Mouse (Mus musculus) gastrocnemius, postnatal 36 days (tissue): ENCODE data around the gene Adam12. TPM values are rescaled to one million over a fixed set of nuclear protein-coding genes. Genes with fewer than 3 reads are reported as not detected.

ENCODE experiments used
- DNase-seq, 2 experiments: peaks; one replicate each; pipeline ENCODE4 v3.0.0; 2022
- intact Hi-C: fragments of 180-260 bp; cut with DNase I; formaldehyde crosslinking; loops from one replicate; pipeline ENCODE4 v1.15.1; 2025
- total RNA-seq, 2 experiments: library from RNA; stranded (reverse); gene quantifications; 2 replicates each; pipeline ENCODE4 v1.2.3; 2021

The Adam12 gene
- total RNA-seq, 2 experiments from 2014 or later = 0.82 to 1.8 TPM

DNA sequence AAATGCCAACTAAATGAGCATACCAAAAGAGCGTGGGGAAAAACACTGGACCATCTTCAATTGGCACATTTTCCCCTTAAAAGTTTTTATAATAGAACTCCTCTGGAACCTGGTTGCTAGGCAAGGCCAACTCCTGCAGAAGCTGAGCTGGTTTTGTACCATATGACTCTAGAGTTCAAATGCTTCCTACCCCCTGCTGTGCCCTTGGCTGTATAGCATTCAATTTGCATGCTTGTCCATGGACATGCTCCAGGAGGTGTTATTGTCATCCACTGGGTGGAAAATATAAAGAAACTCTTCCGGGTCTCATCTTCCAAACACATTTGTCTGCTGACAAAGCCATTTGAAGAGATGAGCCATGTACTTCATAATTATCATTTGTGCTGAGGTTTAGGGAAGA lies 68.2 kb downstream of the Adam12 start:
- intact Hi-C loops = no loop called here
- DNase-seq = no peak

DNA sequence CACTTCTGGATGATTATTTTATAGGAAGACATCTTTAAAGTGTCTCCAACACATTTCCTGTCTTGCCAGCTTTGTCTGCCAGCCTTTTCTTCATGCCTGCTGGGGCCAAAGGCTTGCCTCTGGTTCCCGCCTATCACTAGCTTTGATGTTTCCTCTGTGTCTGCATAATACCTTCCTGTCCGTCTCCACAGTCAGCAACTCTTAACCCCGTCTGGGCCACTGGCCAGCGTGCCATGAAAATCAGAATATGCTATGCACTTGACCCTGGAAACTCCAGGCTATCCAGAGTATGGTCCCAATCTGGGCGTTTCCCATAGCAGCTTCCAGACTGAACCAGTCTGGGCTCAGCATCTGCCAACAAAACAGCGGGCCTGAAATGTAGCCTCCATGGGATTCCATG lies 69.1 kb downstream of the Adam12 start:
- intact Hi-C loops = no loop called here
- no peak for DNase-seq

DNA sequence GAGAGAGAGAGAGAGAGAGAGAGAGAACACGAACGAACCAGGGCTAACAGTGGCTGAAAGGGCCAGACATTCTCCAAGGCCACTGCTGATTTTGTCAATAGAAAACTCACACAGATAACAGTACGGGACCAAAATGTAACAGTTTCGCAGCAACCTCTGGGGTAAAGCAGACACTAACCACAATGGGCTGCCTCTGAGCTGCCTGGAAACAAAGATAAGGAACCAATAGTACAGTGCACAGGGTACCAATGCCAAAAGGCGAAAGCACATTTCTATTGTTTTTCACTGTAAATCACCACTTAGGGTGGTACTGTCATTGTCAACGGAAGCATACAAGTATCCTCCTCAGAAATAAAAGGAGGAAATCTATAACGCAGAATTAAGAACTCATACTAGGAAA lies 72.3 kb downstream of the Adam12 start:
- DNase-seq = no peak
- intact Hi-C loops = no loop called here

DNA sequence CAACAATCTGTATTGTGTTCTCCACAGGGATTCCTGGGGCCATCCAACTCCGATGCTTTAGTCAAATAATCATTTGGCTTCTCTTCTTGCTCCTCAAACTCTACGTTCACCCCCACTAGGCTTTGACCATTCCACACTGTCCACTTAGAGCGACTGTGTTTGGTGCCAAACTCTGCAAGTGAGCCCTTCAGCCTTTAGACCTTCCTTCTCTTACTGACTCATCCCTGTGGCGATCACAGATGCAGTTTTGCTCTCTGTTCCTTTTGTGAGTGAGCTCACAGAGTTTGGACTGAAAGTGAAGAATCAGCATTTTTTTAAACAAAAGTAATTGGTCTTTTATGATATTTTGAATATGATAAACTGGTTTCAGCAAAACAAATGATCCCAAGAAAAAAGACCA lies 80.6 kb downstream of the Adam12 start:
- intact Hi-C loops = no loop called here

DNA sequence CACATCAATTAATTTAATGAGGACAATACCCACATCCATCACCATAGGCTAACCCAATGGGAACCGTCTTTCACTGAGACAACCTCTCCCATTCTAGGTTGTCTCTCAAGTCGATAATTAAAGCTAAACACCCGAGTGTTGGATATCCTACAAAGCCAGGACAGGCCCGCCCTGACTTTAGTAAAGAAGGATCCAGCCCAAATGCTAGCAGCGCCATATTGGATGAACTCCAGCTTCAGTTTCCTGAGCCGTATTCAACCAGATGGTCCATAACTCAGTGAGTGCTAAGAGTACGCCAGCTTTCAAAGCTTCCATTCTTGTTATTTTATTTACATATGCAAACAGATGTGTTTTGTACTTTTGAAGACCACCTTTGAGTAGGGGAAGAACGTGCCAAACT lies 81.6 kb downstream of the Adam12 start:
- intact Hi-C loops = no loop called here
- DNase-seq = no peak

More for the DNA sequence above, 80.6 kb downstream of the Adam12 start:
- no peak for DNase-seq

DNA sequence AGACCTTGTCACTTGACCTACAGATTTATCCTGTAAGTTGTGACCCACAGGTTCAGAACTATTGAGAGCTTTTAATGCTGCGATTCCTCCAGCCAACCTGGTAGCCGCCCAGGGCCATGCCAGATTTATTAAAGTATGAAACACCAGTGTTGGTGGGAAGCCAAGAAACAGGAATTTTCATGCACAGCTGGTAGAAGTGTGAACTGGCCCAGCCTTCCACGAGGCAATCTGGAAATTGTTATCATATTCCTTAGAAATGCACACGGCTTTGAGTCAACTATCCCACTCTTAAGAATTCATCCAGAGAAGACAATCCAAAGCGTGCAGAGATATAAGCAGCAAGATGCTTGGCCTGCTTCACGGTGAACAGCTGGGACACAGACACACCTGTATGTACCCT lies 82.6 kb downstream of the Adam12 start:
- intact Hi-C loops = no loop called here
- no peak for DNase-seq

DNA sequence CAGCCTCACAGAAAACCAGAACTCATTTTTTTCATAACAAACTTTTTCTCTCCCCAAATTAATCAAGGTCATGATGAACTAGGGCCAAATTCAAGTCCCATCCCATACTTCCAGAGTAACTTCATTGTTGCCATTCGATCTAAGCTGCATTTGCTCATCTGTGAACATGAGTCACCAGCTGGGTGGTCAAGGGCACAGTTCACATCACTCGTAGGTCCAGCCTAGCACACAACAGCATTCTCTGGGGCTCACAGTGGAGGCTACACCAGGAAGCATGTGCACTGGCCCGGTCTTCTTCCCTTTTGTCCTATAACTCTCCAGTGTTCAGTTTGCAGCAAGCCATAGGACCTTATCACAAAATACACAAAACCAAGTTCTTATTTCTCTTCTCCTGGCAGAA lies 84.4 kb downstream of the Adam12 start:
- DNase-seq = no peak
- intact Hi-C loops = no loop called here

DNA sequence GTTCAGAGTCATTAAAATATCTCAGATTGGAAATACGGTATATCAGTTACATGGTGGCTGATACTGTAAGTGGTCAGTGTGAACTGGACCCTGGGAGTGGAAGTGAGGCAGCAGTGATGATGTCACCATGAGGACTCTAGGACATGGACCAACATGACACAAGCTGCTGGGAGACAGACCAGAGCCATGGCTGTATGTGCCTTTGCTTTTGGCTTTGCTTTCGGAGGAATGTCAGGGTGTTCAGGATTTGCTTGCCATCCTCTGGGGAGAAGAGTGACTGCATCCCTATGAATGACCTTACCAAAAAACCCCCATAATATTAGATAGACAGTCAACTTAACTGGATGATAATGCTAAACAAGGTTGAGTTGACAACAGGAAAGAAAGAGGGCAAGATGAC lies 85.1 kb downstream of the Adam12 start:
- intact Hi-C loops = no loop called here
- no peak for DNase-seq

DNA sequence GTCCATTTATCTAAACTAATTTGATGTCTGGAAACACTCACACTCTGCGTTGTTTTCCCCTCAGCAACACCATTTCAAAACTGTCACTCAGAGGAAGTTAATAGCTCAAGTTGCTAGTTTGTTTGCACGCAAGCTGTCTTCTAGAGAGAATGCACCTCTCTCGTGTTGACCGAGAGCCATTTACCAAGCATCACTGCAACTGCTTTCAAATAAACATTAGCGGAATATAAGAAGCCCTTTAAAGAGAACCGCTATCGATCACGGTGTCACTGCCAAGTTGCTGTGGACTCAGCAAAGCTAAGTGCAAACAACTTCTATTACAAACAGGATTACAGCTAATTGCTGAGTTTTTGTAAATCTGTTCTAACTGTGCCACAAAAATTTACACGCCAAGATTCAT lies 87.8 kb downstream of the Adam12 start:
- intact Hi-C loops = no loop called here

DNA sequence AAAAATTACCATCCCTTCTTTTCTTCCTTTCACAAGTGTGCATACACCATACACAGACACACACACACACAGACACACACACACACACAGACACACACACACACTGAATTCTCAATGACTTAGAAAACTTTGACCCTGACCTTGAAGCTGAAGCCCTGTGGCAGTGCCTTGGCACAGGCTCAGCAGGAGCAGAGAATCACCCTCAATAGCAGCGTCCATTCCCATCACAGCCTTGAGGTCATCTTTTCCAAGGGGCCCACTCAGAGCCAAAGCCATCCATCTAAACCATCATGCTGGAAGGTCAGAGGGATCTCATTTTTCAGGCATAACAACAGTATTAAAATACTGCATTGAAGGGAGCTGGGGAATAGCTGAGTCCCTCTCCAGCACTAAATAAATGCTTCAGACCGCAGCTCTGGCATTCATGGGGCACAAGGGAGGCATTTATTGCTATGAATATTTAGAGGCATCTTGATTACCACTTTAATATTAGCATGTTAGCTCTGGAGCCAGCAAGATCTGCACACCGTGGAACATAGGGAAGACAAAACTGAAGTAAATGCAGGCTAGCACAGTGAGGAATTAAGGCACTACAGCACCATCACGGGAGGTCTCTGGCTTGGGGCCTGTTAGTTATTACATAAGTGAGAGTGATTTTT lies 92.5 kb downstream of the Adam12 start:
- no peak for DNase-seq
- intact Hi-C loops = no loop called here

More for the DNA sequence above, 87.8 kb downstream of the Adam12 start:
- no peak for DNase-seq

DNA sequence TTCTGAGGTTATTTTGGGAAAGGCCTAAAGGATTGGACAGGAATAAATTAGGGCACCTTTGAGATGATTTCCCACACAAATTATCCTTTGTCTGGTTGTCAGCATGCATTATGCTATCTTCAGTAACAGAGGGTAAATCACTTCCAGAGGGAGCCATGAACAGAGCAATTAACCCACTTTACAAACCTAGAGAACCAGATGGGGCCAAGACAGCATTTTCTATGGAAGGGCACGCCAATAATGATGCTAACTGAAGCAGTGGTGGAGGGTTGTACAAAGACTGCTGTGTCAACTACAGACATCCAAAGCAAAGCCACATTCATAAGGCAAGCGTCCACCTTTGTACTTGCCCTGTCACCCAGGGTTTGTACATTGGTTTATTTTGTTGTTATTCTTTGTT lies 99.6 kb downstream of the Adam12 start:
- intact Hi-C loops = no loop called here
- no peak for DNase-seq

DNA sequence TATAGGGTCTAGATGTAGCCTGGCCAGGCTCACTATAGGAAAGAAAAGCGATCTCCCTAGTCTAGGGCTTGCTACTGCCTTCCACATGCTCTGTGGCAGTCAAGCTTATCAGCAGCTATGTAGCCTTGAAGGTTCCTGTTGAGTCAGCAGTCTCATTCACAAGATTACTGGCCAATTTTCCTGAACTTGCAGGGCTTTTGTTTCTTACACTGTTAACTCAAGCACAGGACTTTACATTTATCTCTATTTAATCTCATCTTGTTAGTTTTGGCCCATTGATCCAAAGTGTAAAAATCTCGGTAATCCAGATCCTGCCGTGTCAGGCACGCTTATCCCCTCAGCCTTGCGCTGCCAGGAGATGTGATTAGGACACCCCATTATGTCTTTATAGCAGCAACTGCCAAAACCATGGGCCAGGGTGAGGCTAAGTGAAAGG lies 103.8 kb downstream of the Adam12 start:
- intact Hi-C loops = no loop called here
- no peak for DNase-seq

DNA sequence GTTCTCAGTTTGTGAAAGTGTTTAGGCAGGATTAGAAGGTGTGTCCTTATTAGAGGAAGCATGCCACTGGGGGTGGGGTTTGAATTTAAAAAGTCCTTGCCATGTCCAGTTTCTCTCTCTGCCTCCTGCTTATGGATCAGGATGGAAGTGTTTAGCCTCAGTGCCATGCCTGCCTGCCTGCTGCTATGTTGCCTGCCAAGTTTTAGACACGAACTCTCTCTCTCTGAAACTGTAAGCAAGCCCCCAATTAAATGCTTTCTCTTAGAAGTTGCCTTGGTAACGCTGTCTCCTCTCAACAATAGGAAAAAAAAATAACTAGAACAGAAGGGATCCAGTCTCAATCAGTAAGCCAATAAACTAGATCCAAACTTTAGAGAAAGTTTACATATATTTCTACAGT lies 110.5 kb downstream of the Adam12 start:
- no peak for DNase-seq
- intact Hi-C loops = no loop called here

DNA sequence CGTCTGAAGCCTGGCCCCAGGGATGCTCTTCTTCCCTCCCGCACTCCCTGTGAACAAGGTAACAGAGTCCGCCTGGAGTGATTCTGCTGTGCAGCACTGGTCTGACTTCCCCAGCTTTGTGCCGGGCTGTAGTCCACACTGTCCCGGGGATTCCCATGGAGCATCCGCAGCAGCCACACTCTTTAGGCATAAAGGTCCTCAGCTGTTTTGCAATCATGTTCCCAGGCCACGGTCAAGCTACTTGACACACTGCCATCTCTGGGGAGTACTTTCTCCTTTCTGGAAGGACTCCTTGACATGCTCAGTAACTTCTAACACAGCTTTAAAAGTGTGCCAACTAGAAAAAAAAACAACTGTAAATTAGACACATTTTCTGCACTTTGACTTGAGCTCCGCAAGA lies 116.5 kb downstream of the Adam12 start:
- DNase-seq = no peak
- intact Hi-C loops = no loop called here

DNA sequence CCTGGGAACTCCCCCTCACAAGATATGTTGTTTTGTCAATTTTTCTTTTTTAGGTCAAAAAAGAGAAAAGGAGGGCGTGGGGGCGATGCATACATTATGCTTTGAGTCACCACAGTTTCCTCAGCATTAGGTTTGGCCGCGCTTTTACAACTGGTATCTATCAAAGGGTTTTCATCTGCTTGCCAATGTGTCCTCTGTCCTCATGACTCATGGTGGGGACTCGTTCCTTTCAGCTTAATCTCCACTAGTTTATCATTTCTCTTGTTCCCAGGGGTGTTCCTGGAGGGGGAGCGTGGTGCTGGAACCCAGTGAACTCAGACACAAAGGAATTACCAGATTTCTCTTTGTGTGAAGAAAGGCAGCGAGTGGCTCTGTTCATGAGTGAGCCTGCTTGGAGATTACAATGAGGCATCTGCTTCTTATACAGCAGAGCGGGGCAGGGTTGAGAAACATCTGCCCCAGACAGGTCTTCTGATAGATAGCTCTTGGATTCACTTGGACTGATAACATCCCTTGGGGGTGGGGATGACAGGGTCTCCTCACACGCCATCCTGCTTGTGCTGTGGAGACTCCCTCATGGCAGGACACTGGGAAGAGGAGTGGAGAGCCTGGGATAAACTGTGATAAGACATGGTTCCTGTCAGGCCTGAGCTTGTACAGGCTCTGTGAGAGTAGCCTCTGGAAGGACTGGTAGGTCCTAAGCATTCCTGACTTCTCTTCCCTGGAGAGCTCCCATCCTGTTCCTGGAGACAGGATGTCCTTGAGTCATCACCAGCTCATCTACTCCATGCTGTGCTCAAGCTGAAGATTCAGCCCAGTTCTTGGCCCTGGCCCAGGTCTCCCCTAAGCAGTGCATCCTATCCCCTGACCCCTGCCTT lies 117.4 kb downstream of the Adam12 start:
- intact Hi-C loops = no loop called here
- no peak for DNase-seq

DNA sequence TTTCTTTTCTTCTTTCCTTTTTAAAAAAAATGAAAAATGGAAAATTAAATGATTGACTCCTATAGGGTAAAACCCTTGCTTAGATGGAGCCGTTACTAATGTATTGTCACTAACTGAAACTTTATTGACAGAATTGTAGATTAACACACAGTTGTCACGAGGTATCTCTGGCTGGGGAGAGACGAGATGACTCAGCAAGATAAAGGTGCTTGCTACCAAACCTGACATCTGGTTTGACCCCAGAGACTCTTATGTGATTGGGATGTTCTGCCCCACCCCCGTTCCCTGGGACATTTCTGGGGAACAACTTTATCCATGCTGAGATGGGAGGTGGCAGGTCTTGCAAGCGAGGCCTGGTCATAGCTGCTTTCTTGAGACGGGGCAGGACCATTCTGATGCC lies 118.1 kb downstream of the Adam12 start:
- DNase-seq = no peak
- intact Hi-C loops = no loop called here

DNA sequence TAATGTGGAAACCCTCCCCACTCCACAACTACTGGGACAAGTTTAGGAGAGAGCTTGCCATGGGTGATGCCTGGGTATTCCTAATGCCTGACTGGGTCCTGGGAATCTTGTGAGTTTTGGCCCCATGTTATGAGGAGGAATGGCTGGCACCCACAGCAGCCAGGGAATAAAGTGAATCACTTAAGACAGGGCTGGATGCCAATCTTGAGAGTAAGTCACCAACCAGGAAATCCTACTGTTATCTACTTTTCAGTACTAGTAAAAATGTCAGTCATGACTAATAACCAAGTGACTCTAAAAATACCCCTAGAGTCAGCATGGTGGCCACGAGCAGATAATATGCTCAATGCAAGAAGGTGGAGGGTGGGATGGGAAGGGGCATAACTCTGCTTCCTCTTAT lies 121.8 kb downstream of the Adam12 start:
- no peak for DNase-seq
- intact Hi-C loops = no loop called here

DNA sequence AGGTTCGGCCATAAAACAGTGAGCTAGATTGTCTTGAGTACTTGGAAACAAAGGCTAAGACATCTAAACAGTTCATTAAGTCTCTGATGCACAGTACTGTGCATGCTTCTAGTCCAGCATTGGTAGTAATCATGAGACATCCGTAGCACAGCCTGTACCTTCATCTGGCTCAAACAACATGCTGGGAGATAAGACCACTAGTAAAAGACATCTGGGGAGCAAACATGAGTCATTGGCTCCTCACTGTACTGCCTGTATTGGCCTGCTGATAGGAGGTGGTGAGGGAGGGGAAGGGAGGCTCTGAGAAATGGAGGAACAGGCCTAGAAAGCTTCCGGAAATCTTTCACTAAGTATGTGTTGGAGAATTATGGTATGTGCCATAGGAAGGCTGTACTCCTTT lies 124.1 kb downstream of the Adam12 start:
- DNase-seq = no peak
- intact Hi-C loops = no loop called here

DNA sequence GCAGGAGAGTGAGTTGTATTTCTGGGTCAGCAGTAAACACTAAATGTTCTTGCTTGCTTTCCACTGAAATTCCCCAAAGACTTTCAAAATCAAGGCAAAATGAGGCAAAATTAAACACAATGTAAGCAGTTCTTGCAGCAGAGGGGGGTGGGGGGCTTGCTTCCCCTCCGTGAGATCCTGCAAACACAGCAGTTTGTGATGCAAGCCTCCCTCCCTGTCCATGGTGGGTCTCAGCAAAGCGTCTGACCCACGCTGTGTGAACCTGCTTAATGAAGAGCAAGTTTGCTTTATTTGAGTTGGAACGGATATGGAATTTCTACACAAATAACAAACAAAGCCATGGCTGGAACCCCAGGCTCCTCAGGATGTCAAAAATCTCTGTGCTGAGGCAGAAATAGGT lies 132.9 kb downstream of the Adam12 start:
- DNase-seq = no peak
- intact Hi-C loops = no loop called here

DNA sequence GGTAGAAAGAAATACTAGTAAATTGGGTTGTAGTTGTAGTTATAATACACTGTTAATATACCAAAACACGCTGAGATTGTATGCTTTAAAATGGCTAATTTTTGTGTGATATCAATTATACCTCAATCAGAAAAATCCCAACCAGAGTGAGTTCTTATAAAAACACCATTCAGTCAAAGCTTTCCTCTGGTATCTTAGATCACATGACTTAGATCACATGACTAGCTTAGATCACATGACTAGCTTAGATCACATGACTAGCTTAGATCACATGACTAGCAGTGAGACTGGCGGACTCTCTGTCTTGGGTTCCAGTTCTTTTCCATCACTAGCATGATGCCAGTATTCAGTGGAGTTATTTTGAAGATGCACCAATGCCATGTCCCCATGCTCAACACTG lies 134.1 kb downstream of the Adam12 start:
- intact Hi-C loops = no loop called here
- no peak for DNase-seq

DNA sequence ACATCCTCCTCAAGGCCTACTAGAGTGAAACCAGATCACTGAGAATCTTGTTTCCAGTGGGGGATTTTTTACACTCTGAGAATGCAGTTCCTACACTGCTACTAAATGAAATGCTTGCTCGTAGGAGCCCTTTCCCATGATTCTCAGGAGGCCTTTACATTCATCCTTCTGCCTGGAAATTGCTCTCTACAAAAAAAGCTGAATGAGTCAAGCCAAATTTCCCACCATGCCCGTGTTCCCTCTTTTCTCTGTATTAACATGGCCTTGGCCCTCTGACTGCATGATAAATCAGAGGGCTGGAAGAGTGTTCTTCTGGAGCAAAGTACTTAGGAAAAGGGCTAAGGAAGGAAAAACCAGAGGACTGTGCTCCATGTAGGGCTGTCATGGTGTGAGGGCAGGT lies 138.1 kb downstream of the Adam12 start:
- intact Hi-C loops = no loop called here
- no peak for DNase-seq

DNA sequence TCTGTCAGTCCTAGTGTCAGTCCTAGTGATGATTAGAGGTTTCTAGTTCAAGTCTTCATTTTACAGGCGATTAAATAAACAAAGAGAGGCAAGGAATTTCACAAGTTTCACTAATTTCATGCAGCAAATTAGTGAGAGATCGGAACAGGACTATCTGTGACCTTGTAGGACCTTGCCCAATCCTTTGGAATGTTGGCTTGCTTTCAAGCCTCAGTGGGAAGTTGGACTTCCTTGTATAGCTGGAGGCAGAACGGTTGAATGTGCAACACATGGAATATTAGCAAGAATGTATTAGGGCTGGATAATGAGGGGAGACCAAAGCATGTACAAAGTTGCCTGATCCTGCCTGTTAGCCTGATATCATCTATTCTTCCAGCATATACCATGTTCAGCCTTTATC lies 141.2 kb downstream of the Adam12 start:
- intact Hi-C loops = no loop called here
- DNase-seq = no peak
